15 mouse cellular contexts compared by ENCODE assay signal in genomic region chr12:29700026-29700425, GRCm38 (mm10).
DNase-seq lines count a peak whose midpoint lies in the region; ATAC-seq lines count a peak whose summit lies in the region.
"Had no signal": no experiment of that assay in that cellular context is flagged by ENCODE, and none has a peak within 500 bp of the region (broad histone marks: within the 10 kb centered on the region; RNA-seq: fewer than 3 reads in every experiment).

No protein-coding gene starts in this region.

- WGBS in forebrain, embryonic 13.5 days = 95% methylated on average over 3 of the region's 3 CpGs
- 93% methylated on average over 3 of the region's 3 CpGs for WGBS in forebrain, embryonic 11.5 days
- WGBS in midbrain, embryonic 13.5 days = 90% methylated on average over 3 of the region's 3 CpGs
- WGBS in midbrain, embryonic 10.5 days = 92% methylated on average over 3 of the region's 3 CpGs
- WGBS in midbrain, embryonic 15.5 days = 93% methylated on average over 3 of the region's 3 CpGs

- no peak overlapping the region for H3K9ac ChIP-seq in forebrain, embryonic 13.5 days
- no peak overlapping the region for H3K9ac ChIP-seq in forebrain, embryonic 11.5 days (ENCODE audit: low read length)
- no peak overlapping the region for H3K9ac ChIP-seq in midbrain, embryonic 13.5 days (replicated peaks)
- H3K9ac ChIP-seq in midbrain, embryonic 15.5 days = no peak overlapping the region
- H3K9ac ChIP-seq: embryonic facial prominence, embryonic 15.5 days; limb, embryonic 12.5 days; liver, embryonic 13.5 days; lung, embryonic 15.5 days had no signal

- no peaks in the 10 kb centered on the region for H3K36me3 ChIP-seq in forebrain, embryonic 13.5 days (ENCODE audit: poor library complexity, severe bottlenecking)
- H3K36me3 ChIP-seq in forebrain, embryonic 11.5 days (ENCODE audit: control insufficient read depth, insufficient read depth, low read length) = no peaks in the 10 kb centered on the region
- H3K36me3 ChIP-seq in midbrain, embryonic 13.5 days = no peaks in the 10 kb centered on the region
- H3K36me3 ChIP-seq in midbrain, embryonic 10.5 days = no peaks in the 10 kb centered on the region
- H3K36me3 ChIP-seq in midbrain, embryonic 15.5 days (replicated peaks) = no peaks in the 10 kb centered on the region
- H3K36me3 ChIP-seq: embryonic facial prominence, embryonic 15.5 days; limb, embryonic 12.5 days; liver, embryonic 13.5 days; lung, embryonic 15.5 days had no signal

- 0 out of 2 replicates have a peak, but pooled peaks cover 7% of the 10 kb centered on the region for H3K27me3 ChIP-seq in forebrain, embryonic 13.5 days
- H3K27me3 ChIP-seq in forebrain, embryonic 11.5 days (ENCODE audit: control insufficient read depth, insufficient read depth, low read length) = peaks cover 8% of the 10 kb centered on the region
- H3K27me3 ChIP-seq in midbrain, embryonic 13.5 days = peaks cover 6% of the 10 kb centered on the region; the same call in 1 of the 2 replicates
- peaks cover 57% of the 10 kb centered on the region for H3K27me3 ChIP-seq in midbrain, embryonic 10.5 days (ENCODE audit: low read depth, poor library complexity, severe bottlenecking)
- no peaks in the 10 kb centered on the region for H3K27me3 ChIP-seq in midbrain, embryonic 15.5 days (replicated peaks)
- H3K27me3 ChIP-seq: embryonic facial prominence, embryonic 15.5 days; limb, embryonic 12.5 days; liver, embryonic 13.5 days; lung, embryonic 15.5 days had no signal

- H3K4me2 ChIP-seq in forebrain, embryonic 13.5 days = no peak overlapping the region
- no peak overlapping the region for H3K4me2 ChIP-seq in forebrain, embryonic 11.5 days (ENCODE audit: low read depth, low read length, severe bottlenecking)
- H3K4me2 ChIP-seq in midbrain, embryonic 13.5 days (replicated peaks) = no peak overlapping the region
- H3K4me2 ChIP-seq in midbrain, embryonic 15.5 days = no peak overlapping the region
- H3K4me2 ChIP-seq: embryonic facial prominence, embryonic 15.5 days; limb, embryonic 12.5 days; liver, embryonic 13.5 days; lung, embryonic 15.5 days had no signal

- no peak for ATAC-seq in forebrain, embryonic 13.5 days
- no peak for ATAC-seq in forebrain, embryonic 11.5 days (replicated peaks; ENCODE audit: low FRiP score)
- no peak for ATAC-seq in midbrain, embryonic 13.5 days
- ATAC-seq in midbrain, embryonic 15.5 days (replicated peaks) = no peak

- peak overlapping the region; percentile 94 for H3K27ac ChIP-seq in forebrain, embryonic 13.5 days
- no peak overlapping the region for H3K27ac ChIP-seq in forebrain, embryonic 11.5 days (ENCODE audit: low read depth, low read length)
- H3K27ac ChIP-seq in midbrain, embryonic 13.5 days = peak overlapping the region; percentile 91
- no peak overlapping the region for H3K27ac ChIP-seq in midbrain, embryonic 10.5 days (replicated peaks)
- peak overlapping the region; percentile 88 for H3K27ac ChIP-seq in midbrain, embryonic 15.5 days
- H3K27ac ChIP-seq: embryonic facial prominence, embryonic 15.5 days; limb, embryonic 12.5 days; liver, embryonic 13.5 days; lung, embryonic 15.5 days had no signal

- H3K4me3 ChIP-seq in forebrain, embryonic 13.5 days = no peak overlapping the region
- no peak overlapping the region for H3K4me3 ChIP-seq in forebrain, embryonic 11.5 days (ENCODE audit: low read depth, low read length)
- H3K4me3 ChIP-seq in midbrain, embryonic 13.5 days (replicated peaks) = no peak overlapping the region
- no peak overlapping the region for H3K4me3 ChIP-seq in midbrain, embryonic 10.5 days
- no peak overlapping the region for H3K4me3 ChIP-seq in midbrain, embryonic 15.5 days
- H3K4me3 ChIP-seq: embryonic facial prominence, embryonic 15.5 days; limb, embryonic 12.5 days; liver, embryonic 13.5 days; lung, embryonic 15.5 days had no signal

- no peak for DNase-seq in forebrain, embryonic 11.5 days (ENCODE audit: low spot score)
- no peak for DNase-seq in midbrain, embryonic 10.5 days (ENCODE audit: low spot score)
- DNase-seq in urinary bladder, postnatal 4 days (ENCODE audit: low spot score in 2 of 2) = no peak
- no peak for DNase-seq in ovary, postnatal 10 days (ENCODE audit: low spot score)
- no peak for DNase-seq in kidney, adult 18-20 months
- DNase-seq: cerebellum, adult 9-11 months; heart, postnatal 10 days; liver, embryonic 13.5 days; thymus, postnatal 14 days had no signal

- H3K9me3 ChIP-seq in forebrain, embryonic 13.5 days (replicated peaks) = no peaks in the 10 kb centered on the region
- H3K9me3 ChIP-seq in forebrain, embryonic 11.5 days (ENCODE audit: control insufficient read depth, low read length) = no peaks in the 10 kb centered on the region
- no peaks in the 10 kb centered on the region for H3K9me3 ChIP-seq in midbrain, embryonic 13.5 days
- H3K9me3 ChIP-seq in midbrain, embryonic 10.5 days (replicated peaks) = no peaks in the 10 kb centered on the region
- H3K9me3 ChIP-seq in midbrain, embryonic 15.5 days = no peaks in the 10 kb centered on the region
- H3K9me3 ChIP-seq: embryonic facial prominence, embryonic 15.5 days; limb, embryonic 12.5 days; liver, embryonic 13.5 days; lung, embryonic 15.5 days had no signal

- H3K4me1 ChIP-seq in forebrain, embryonic 13.5 days = peaks cover 81% of the 10 kb centered on the region
- peaks cover 34% of the 10 kb centered on the region for H3K4me1 ChIP-seq in forebrain, embryonic 11.5 days (replicated peaks; ENCODE audit: control insufficient read depth, insufficient read depth, low read length)
- peaks cover 84% of the 10 kb centered on the region for H3K4me1 ChIP-seq in midbrain, embryonic 13.5 days (replicated peaks)
- peaks cover 61% of the 10 kb centered on the region for H3K4me1 ChIP-seq in midbrain, embryonic 10.5 days
- H3K4me1 ChIP-seq in midbrain, embryonic 15.5 days = peaks cover 76% of the 10 kb centered on the region
- H3K4me1 ChIP-seq: liver, embryonic 13.5 days had no signal

Comparison
In these comparisons a context has a peak if more than half of its experiments do, and no peak if none do; other contexts are left out.
1. H3K27ac ChIP-seq: peak in forebrain, embryonic 13.5 days (single experiment), midbrain, embryonic 13.5 days (single experiment) and midbrain, embryonic 15.5 days (single experiment); none in forebrain, embryonic 11.5 days (single experiment) and midbrain, embryonic 10.5 days (single experiment).